18 mouse cellular contexts compared by ENCODE assay signal in the genomic region with DNA sequence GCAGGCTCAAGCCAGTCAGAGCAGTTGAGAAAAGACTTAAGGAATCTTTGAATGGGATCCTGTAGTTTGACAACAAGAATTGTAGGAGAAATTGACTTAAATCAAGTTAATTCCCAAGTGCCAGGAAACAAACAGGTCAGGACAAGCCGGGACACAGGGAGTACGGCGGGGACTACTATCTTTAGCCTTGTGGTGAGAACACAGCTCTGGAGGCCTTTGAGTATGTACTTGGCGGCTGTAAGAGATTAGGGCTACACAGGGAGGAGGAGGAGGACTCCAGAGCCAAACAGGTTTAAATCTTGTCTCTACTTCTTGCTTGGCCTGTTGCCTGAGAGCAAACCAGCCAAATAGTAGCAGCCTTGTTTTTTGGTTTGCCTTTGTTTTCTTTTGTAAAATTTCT. TPM values are rescaled to one million over a fixed set of nuclear protein-coding genes. Genes with fewer than 3 reads are reported as not detected.
DNase-seq lines count a peak whose midpoint lies in the region; ATAC-seq and TF ChIP-seq lines count a peak whose summit lies in the region.
"Had no signal": no experiment of that assay in that cellular context is flagged by ENCODE, and none has a peak within 500 bp of the region (broad histone marks: within the 10 kb centered on the region; RNA-seq: fewer than 3 reads in every experiment).

No protein-coding gene starts in this region.

- no peak overlapping the region for H3K4me3 ChIP-seq in heart, adult 2 months
- H3K4me3 ChIP-seq in forebrain, embryonic 12.5 days (replicated peaks), result no peak overlapping the region
- no peak overlapping the region for H3K4me3 ChIP-seq in hindbrain, embryonic 13.5 days
- H3K4me3 ChIP-seq in hindbrain, embryonic 12.5 days, result no peak overlapping the region

- TF ChIP-seq EP300 in heart, adult 2 months (IDR thresholded peaks at IDR 0.05; ENCODE audit: insufficient read depth, low read depth, low read length), result peak; percentile 58; the same call in 1 of the 2 replicates

- WGBS in heart, adult 2 months, result 35% methylated on average over 4 of the region's 4 CpGs
- WGBS in forebrain, embryonic 12.5 days, result 76% methylated on average over 4 of the region's 4 CpGs
- WGBS in hindbrain, embryonic 13.5 days, result 83% methylated on average over 4 of the region's 4 CpGs
- 80% methylated on average over 4 of the region's 4 CpGs for WGBS in hindbrain, embryonic 12.5 days

- DNase-seq in frontal cortex, postnatal 36 days (ENCODE audit: low spot score in 2 of 2), result no peak
- peak; percentile 58 for DNase-seq in adipocyte (ENCODE audit: low spot score)
- peak in 1 of 2 experiments; percentile 55 for DNase-seq in heart, adult 2 months
- DNase-seq in heart, postnatal 25 days (ENCODE audit: low spot score), result peak; percentile 5
- DNase-seq: cerebellum, adult 9-11 months; kidney, adult 2 months; layer of hippocampus, adult 9-11 months; lung, postnatal 10 days had no signal

- no peak for TF ChIP-seq CTCF in heart, adult 2 months (IDR thresholded peaks at IDR 0.05)

- no peaks in the 10 kb centered on the region for H3K27me3 ChIP-seq in heart, adult 2 months (ENCODE audit: control insufficient read depth, insufficient read depth, low read length)
- H3K27me3 ChIP-seq in forebrain, embryonic 12.5 days, result no peaks in the 10 kb centered on the region
- H3K27me3 ChIP-seq in hindbrain, embryonic 13.5 days, result no peaks in the 10 kb centered on the region
- H3K27me3 ChIP-seq in hindbrain, embryonic 12.5 days, result no peaks in the 10 kb centered on the region

- H3K9ac ChIP-seq in heart, adult 2 months (ENCODE audit: low read depth, low read length), result no peak overlapping the region
- no peak overlapping the region for H3K9ac ChIP-seq in forebrain, embryonic 12.5 days
- H3K9ac ChIP-seq in hindbrain, embryonic 13.5 days, result no peak overlapping the region
- no peak overlapping the region for H3K9ac ChIP-seq in hindbrain, embryonic 12.5 days

- peaks cover 8% of the 10 kb centered on the region; the same call in 1 of the 2 replicates for H3K36me3 ChIP-seq in heart, adult 2 months (ENCODE audit: control insufficient read depth, insufficient read depth, low read length)
- no peaks in the 10 kb centered on the region for H3K36me3 ChIP-seq in forebrain, embryonic 12.5 days (replicated peaks)
- no peaks in the 10 kb centered on the region for H3K36me3 ChIP-seq in hindbrain, embryonic 13.5 days
- no peaks in the 10 kb centered on the region for H3K36me3 ChIP-seq in hindbrain, embryonic 12.5 days

- peak; percentile 57; the same call in 1 of the 2 replicates for ATAC-seq in frontal cortex, adult (ENCODE audit: low TSS enrichment)
- no peak for ATAC-seq in forebrain, embryonic 12.5 days (ENCODE audit: low FRiP score)
- ATAC-seq in hindbrain, embryonic 13.5 days (ENCODE audit: low FRiP score), result no peak
- ATAC-seq in hindbrain, embryonic 12.5 days (ENCODE audit: low FRiP score), result no peak

- H3K4me1 ChIP-seq in heart, adult 2 months (ENCODE audit: control insufficient read depth, insufficient read depth, low read length), result peaks cover 2% of the 10 kb centered on the region
- 0 out of 2 replicates have a peak, but pooled peaks cover 4% of the 10 kb centered on the region for H3K4me1 ChIP-seq in forebrain, embryonic 12.5 days
- H3K4me1 ChIP-seq in hindbrain, embryonic 13.5 days (replicated peaks), result no peaks in the 10 kb centered on the region
- H3K4me1 ChIP-seq in hindbrain, embryonic 12.5 days, result no peaks in the 10 kb centered on the region

- TF ChIP-seq POLR2A in heart, adult 2 months (IDR thresholded peaks at IDR 0.05; ENCODE audit: insufficient read depth, low read depth, low read length), result no peak

- peak overlapping the region; percentile 84 for H3K27ac ChIP-seq in heart, adult 2 months
- H3K27ac ChIP-seq in forebrain, embryonic 12.5 days, result no peak overlapping the region
- no peak overlapping the region for H3K27ac ChIP-seq in hindbrain, embryonic 13.5 days
- H3K27ac ChIP-seq in hindbrain, embryonic 12.5 days, result no peak overlapping the region

- intact Hi-C loops in heart, adult 2 months (cut with DNase I), result no loop called here
- intact Hi-C loops in heart, postnatal 25 days (cut with DNase I), result no loop called here

- H3K4me2 ChIP-seq in forebrain, embryonic 12.5 days, result no peak overlapping the region
- H3K4me2 ChIP-seq in hindbrain, embryonic 13.5 days, result no peak overlapping the region
- no peak overlapping the region for H3K4me2 ChIP-seq in hindbrain, embryonic 12.5 days (replicated peaks)

- H3K9me3 ChIP-seq in forebrain, embryonic 12.5 days, result no peaks in the 10 kb centered on the region
- no peaks in the 10 kb centered on the region for H3K9me3 ChIP-seq in hindbrain, embryonic 13.5 days
- no peaks in the 10 kb centered on the region for H3K9me3 ChIP-seq in hindbrain, embryonic 12.5 days (replicated peaks)

- no peaks in the 10 kb centered on the region for H3K79me2 ChIP-seq in heart, adult 2 months (replicated peaks; ENCODE audit: control insufficient read depth, insufficient read depth, low read length)

RNA-seq across cellular contexts. Expression of gene Ugcg, which starts 14.1 kb away (rescaled TPM):
- 10 to 100 TPM; 13.3 to 15.6 TPM for total RNA-seq in heart, adult 2 months (2021)
- 10.0 and 17.9 TPM in 2 replicates for polyA plus RNA-seq in heart, adult 2 months (2012; rRNA removed)
- 10 to 100 TPM; 14.4 to 15.1 TPM for total RNA-seq in heart, postnatal 25 days (2021)
- polyA plus RNA-seq in forebrain, embryonic 12.5 days (2016; fragmentation: Nextera tagmentation; extraction: Ambion mirVana), result 18.7 and 19.9 TPM in 2 replicates
- 17.3 and 19.2 TPM in 2 replicates for polyA plus RNA-seq in hindbrain, embryonic 13.5 days (2015; fragmentation: Nextera tagmentation; extraction: Ambion mirVana)
- 17.5 and 17.9 TPM in 2 replicates for polyA plus RNA-seq in hindbrain, embryonic 12.5 days (2016; fragmentation: Nextera tagmentation; extraction: Ambion mirVana)

RNA-seq across cellular contexts. Expression of gene AI481877, which starts 36.2 kb away (rescaled TPM):
- total RNA-seq in heart, adult 2 months (2021), result not detected
- not detected in 2 replicates for polyA plus RNA-seq in heart, adult 2 months (2012; rRNA removed)
- not detected for total RNA-seq in heart, postnatal 25 days (2021)
- not detected in 2 replicates for polyA plus RNA-seq in forebrain, embryonic 12.5 days (2016; fragmentation: Nextera tagmentation; extraction: Ambion mirVana)
- polyA plus RNA-seq in hindbrain, embryonic 13.5 days (2015; fragmentation: Nextera tagmentation; extraction: Ambion mirVana), result not detected in 2 replicates
- polyA plus RNA-seq in hindbrain, embryonic 12.5 days (2016; fragmentation: Nextera tagmentation; extraction: Ambion mirVana), result not detected in 2 replicates
- total RNA-seq: gastrocnemius, adult 8-10 months; midbrain, postnatal 0 days; neutrophil, adult 5-6 weeks had no signal
- polyA plus RNA-seq: C2C12; kidney, adult 2 months; limb, embryonic 11.5 days; small intestine, adult 2 months had no signal

Comparison
In these comparisons a context has a peak if more than half of its experiments do, and no peak if none do; other contexts are left out.
1. DNase-seq: peak in adipocyte (single experiment) and heart, postnatal 25 days (single experiment); none in frontal cortex, postnatal 36 days (0 of 2).